Mouse (Mus musculus) left cerebral cortex, adult 2 months (tissue): ENCODE measurements around the gene Grk2. TPM values are rescaled to one million over a fixed set of nuclear protein-coding genes. Genes with fewer than 3 reads are reported as not detected.

Experiments used
- DNase-seq, 2 experiments: peaks; one replicate each; pipeline ENCODE4 v3.0.0; 2021 to 2022; ENCODE audit warnings: low spot score in 2 of 2, mixed read lengths in 1 of 2; ENCODE audit errors: extremely low spot score in 1 of 2
- H3K27ac ChIP-seq: fragments of 200-600 bp; 2 replicates; pipeline ENCODE4 v1.8.1; 2022
- H3K4me3 ChIP-seq: fragments of 200-600 bp; 2 replicates; pipeline ENCODE4 v1.8.1; 2022
- CTCF ChIP-seq: fragments of 200-600 bp; IDR thresholded peaks from 2 replicates; pipeline ENCODE4 v1.8.1; 2022; ENCODE audit warnings: antibody characterized with exemption, mild to moderate bottlenecking, moderate library complexity
- intact Hi-C: fragments of 180-260 bp; cut with DNase I; formaldehyde crosslinking; loops from one replicate; pipeline ENCODE4 v1.15.1; 2025
- total RNA-seq, 2 experiments: library from RNA; stranded (reverse); gene quantifications; 2 replicates each; pipeline ENCODE4 v1.2.3; 2021

Grk2 gene
- total RNA-seq, 2 experiments from 2014 or later: 236 to 248 TPM

DNA sequence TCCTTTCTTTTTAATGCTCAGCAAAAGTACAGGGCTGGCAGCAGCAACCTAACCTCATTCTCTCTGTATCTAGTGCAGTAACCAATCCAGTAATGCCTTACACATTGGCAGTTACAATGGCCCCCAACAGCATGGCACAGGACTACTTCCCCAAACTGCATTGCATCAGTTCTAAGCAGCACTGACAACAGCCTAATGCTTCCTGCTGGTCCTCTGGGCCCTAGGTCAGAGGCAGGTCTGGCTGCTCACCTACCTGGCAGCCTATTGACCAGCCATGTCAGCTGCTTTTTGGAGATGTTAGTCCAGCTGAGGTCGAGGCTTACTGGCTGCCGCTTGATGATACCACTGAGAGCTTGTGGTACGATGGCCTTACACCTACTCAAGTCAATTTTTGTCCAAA, 16.1 kb upstream of the Grk2 start:
- Histone ChIP-seq H3K27ac (no peak overlapping the region), H3K4me3 (no peak overlapping the region)
- TF ChIP-seq CTCF: no peak
- intact Hi-C loops: no loop called here
- no peak for DNase-seq

DNA sequence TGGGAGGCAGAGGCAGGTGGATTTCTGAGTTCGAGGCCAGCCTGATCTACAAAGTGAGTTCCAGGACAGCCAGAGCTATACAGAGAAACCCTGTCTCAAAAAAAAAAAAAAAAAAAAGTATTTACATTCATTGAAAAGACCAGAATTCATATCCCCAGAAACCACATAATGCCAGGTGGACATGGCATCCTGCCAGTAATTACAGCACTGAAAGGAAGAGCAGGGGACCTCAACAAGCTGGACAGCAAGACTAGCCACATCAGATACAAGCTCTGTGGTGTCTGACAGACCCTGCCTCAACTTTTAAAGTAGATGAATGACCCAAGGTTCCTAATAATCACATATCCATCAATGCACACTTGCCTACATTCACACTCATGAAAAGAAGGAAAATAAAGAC, 15.6 kb upstream of the Grk2 start:
- DNase-seq: no peak
- Histone ChIP-seq H3K4me3 (no peak overlapping the region), H3K27ac (no peak overlapping the region)
- intact Hi-C loops: no loop called here
- no peak for TF ChIP-seq CTCF

DNA sequence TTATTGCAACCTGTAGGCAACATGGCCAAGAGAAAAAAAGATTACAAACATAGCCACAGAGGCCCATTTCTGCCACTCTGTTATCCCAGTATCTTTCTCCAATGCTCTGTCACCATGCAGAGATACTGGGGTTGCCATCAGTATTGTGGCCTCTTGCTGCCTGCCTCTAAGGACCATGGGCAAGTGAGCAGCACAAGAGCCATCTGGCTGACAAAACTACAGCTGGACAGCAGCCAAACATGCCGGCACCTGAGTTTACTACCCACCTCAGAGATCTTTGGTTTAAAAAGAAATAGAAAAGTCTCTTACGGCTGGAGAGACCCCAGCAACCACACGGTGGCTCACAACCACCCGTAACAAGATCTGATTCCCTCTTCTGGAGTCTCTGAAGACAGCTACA, 13.2 kb upstream of the Grk2 start:
- intact Hi-C loops: no loop called here
- no peak for TF ChIP-seq CTCF
- no peak for DNase-seq
- Histone ChIP-seq H3K4me3 (no peak overlapping the region), H3K27ac (no peak overlapping the region)

DNA sequence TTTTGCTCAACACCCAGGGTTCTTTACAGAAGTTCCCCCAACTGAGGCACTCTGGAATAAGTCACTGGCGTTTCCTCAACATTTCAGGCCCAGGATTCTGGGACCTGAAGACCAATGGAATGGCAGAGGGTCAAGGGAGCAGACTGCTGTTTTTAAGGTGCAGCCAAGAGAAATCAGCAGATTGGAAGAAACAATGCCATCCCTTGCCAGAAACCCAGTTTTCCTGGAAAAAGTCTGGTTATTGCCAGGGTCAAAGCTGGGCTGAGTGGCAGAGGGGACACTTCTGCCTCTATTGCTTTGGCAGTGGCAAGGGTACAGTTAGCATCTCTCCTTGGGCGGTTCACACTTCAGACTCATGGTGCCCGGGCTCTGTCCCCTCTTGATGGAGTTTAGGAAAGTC, 11.2 kb upstream of the Grk2 start:
- intact Hi-C loops: no loop called here
- H3K4me3 ChIP-seq: no peak overlapping the region
- no peak for DNase-seq
- TF ChIP-seq CTCF: no peak
- H3K27ac ChIP-seq: no peak overlapping the region

DNA sequence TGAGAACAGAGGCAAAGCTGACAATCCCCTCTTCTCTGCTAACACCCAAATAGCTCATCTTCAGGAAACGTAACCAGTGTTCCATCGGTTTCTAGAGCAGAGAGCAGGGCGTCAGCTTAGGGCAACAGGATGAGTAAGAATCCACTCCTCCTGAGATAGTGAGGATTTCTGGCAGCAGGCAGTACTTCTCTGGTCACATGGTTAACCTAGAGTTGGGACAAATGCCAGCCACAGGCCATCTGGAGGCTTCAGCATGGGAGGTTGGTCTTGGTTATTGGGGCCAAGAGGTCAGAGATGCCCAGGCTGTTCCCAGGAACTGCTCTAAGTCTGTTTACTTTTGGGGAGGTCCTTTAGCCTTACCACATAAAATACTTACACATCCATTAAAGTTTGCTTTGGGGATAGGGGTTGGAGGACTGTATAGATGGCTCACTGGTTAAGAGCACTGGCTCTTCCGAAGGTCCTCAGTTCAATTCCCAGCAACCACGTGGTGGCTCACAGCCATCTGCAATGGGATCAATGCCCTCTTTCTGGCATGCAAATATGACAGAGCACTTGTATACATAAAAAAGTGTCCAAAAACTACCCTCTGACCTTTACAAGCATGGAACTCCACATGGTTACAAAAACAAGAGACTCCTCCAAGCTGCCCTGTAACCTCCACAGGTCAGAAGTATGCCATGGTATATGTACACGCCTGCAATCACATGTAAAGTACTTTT, 9.4 kb upstream of the Grk2 start:
- intact Hi-C loops: no loop called here
- H3K27ac ChIP-seq: no peak overlapping the region
- no peak for TF ChIP-seq CTCF
- DNase-seq: no peak
- H3K4me3 ChIP-seq: no peak overlapping the region

DNA sequence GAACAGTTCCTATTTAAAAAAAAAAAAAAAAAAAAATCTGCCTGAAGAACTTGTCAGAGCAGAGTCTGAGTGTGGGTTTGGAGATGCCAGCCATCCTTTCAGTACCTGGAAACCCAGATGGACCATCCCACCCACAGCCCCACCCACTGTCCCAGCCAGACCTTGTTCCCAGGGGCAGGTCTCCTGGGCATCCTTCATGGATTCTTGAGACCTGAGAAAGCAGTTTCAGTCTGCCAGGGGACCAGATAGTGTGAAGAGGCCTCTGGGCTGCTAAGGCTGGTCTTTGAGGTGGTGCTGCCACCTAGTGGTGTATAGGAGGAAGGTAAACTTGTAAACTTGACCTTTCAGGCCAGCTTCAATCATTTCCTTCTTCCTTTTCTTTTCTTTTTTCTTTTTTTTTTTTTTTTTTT, 3.8 kb upstream of the Grk2 start:
- TF ChIP-seq CTCF: peak; percentile 75
- no peak for DNase-seq
- intact Hi-C loops: loop anchor here (1.0 to 5.0 kb wide), 2 partner anchors 52 to 207 kb away; no protein-coding TSS in a partner anchor
- H3K4me3 ChIP-seq: no peak overlapping the region
- H3K27ac ChIP-seq: no peak overlapping the region

DNA sequence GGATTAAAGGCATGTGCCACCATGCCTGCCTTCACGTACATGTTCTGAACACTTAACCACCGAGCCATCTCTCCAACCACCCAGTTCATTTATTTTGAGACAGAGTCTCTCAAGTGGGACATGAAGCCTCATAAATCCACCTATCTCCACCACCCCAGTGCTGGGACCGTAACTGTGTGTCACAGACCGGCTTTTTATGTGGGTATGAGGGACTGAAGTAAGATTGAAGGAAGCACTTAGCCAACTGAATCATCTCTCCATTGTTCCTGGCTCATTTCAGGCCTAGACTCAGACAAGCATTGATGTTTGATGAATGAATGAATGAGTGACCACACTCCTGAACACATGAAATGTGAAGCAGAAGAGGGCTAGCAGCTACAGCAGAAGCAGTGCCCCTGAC, 3.3 kb upstream of the Grk2 start:
- Histone ChIP-seq H3K4me3 (no peak overlapping the region), H3K27ac (no peak overlapping the region)
- DNase-seq: no peak
- no peak for TF ChIP-seq CTCF
- intact Hi-C loops: loop anchor here (5.0 kb wide), 1 partner anchor 207 kb away; no protein-coding TSS in a partner anchor

DNA sequence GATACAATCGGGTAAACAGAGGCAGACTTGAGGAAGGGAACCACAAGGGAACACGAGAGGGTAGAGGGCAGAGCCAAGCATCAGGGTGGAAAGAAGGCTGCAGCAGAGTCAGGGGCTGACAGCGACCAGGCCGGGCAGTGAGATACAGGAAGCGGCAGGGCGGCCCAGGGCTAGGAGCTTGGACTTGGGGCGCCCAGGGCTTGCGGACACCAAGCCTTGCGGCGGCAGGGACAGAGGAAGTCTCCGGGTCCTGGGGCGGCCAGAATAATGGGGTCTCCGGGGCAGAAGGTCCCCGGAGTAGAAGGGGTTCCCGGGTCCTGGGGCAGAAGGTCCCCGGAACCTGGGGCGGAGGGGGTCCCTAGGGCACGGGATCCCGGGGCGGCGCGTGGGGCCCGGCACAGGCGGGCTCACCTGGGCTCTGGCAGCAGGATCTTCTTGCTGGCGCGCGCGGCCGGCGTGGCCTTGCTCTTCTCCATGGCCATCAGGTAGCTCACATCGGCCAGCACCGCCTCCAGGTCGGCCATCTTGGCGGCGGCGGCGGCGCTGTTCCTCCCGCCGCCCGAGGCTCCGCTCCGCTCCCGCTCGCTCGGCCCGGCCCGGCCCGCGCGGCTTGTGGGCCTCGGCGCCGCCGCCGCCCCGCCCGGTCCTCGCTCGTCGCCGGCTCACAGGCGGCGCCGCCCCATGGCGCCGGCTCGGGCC, 382 bp downstream of the Grk2 start:
- intact Hi-C loops: loop anchor here (1.0 to 5.0 kb wide), 3 partner anchors 22 to 203 kb away; partner anchors contain the start of gene Ankrd13d
- peak overlapping the region; percentile 96 for H3K27ac ChIP-seq
- no peak for TF ChIP-seq CTCF
- H3K4me3 ChIP-seq: peak overlapping the region; percentile 71
- peak in 1 of 2 experiments; percentile 53 for DNase-seq

DNA sequence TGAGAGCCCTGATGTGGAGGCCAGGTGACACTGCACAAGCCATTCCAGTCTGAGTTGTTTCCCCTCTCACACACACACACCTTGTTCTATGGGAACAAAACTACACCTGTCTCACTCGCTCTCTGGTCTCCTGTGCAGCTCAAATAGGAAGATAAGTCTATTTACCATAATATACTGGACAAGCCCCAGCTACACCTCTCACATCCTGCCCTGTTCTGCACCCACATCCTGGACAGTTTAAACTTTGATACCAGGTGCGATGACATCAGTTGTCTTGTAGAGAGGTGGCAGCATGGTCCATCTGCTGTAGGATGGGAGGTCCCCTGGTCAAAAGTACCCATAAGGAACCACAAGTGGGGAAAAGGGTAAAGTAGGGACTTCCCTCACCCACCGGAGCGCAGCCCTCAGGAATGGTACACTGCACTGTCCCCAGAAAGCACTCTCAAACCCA, 1.1 kb downstream of the Grk2 start:
- Histone ChIP-seq H3K27ac (no peak overlapping the region; the same call in 1 of the 2 replicates), H3K4me3 (peak overlapping the region; percentile 71)
- intact Hi-C loops: loop anchor here (5.0 kb wide), 1 partner anchor 203 kb away; no protein-coding TSS in a partner anchor
- no peak for TF ChIP-seq CTCF
- no peak for DNase-seq

DNA sequence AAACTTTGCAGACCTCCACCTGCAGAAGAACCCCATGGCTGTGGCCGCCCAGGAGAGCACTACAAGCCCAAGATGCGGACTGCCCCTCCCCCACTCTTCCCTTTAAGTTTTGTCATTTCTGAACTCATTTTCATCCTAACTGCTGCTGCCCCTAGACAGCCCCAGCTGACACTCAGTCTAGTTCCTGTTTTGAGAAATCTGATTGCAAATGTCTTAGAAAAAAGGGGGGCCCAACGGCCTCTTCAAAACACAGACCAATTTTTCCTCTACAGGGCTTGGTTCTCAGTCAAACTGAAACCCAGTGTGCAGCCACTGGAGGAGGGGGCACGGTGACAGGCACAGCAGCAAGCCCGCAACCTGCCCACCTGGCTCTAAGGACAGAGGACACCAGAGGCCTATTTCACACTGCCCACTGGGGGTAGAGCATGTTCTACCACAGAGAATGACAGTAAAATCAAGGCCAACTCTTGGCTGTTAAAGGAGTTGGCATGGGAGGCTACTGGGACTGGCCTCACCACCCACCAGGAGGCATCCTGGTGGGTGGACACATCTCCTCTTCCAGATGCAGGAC, 1.7 kb downstream of the Grk2 start:
- Histone ChIP-seq H3K4me3 (peak overlapping the region; percentile 71), H3K27ac (peak overlapping the region; percentile 2; the same call in 1 of the 2 replicates)
- no peak for TF ChIP-seq CTCF
- no peak for DNase-seq
- intact Hi-C loops: no loop called here

DNA sequence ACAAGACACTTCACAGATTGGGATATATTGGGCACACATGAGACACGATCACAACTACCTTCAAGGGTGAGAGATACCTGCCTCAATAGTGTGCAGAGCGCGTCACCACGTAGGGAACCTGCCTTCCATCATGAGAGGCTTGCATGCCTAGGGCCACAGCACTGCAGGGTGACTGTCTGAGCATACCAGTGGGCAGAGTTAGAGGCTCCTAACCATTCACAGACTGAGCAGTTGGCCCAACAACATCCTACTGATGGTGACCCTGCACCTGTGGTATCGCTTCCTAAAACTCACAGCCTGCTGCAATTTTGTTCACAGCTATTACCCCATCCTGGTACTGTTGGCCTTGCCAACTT, 2.4 kb downstream of the Grk2 start:
- peak overlapping the region; percentile 85; the same call in 1 of the 2 replicates for H3K27ac ChIP-seq
- TF ChIP-seq CTCF: no peak
- DNase-seq: no peak
- peak overlapping the region; percentile 8; the same call in 1 of the 2 replicates for H3K4me3 ChIP-seq
- intact Hi-C loops: no loop called here
